Mouse (Mus musculus) spleen, adult 2 months (tissue): ENCODE data around the gene Ryr2. TPM values are rescaled to one million over a fixed set of nuclear protein-coding genes. Genes with fewer than 3 reads are reported as not detected.

Experiments used
- DNase-seq, 2 experiments: peaks; one replicate each; pipeline versions ENCODE4 v3.0.0 to v3.0.0-alpha.2; 2012 to 2021; ENCODE audit warnings: low spot score in 2 of 2, low read depth in 1 of 2
- H3K27ac ChIP-seq: fragments of 200-500 bp; 2 replicates; pipeline ENCODE4 v1.5.1; 2012; ENCODE audit warnings: low read length, inconsistent platforms; ENCODE audit not compliant: insufficient read depth
- H3K27me3 ChIP-seq: fragments of 200-500 bp; 2 replicates; pipeline ENCODE4 v1.6.1; 2012; ENCODE audit warnings: mild to moderate bottlenecking, moderate library complexity, low read length, inconsistent platforms; ENCODE audit not compliant: control insufficient read depth, insufficient read depth
- H3K36me3 ChIP-seq: fragments of 200-500 bp; 2 replicates; pipeline ENCODE4 v1.6.1; 2012; ENCODE audit warnings: mild to moderate bottlenecking, low read length, inconsistent platforms; ENCODE audit not compliant: control insufficient read depth, insufficient read depth
- H3K4me1 ChIP-seq: fragments of 200-500 bp; 2 replicates; pipeline ENCODE4 v1.6.1; 2011; ENCODE audit warnings: inconsistent platforms; ENCODE audit not compliant: control insufficient read depth, insufficient read depth, insufficient read length
- H3K4me3 ChIP-seq: fragments of 200-500 bp; 2 replicates; pipeline ENCODE4 v1.5.1; 2011; ENCODE audit warnings: mild to moderate bottlenecking, inconsistent platforms; ENCODE audit not compliant: insufficient read depth, insufficient read length; ENCODE audit errors: extremely low read depth
- CTCF ChIP-seq: fragments of 200-500 bp; IDR thresholded peaks from 2 replicates; pipeline ENCODE4 v1.5.1; 2011; ENCODE audit warnings: mild to moderate bottlenecking, inconsistent platforms; ENCODE audit not compliant: insufficient read depth, insufficient read length, insufficient replicate concordance; ENCODE audit errors: extremely low read depth
- POLR2A ChIP-seq: fragments of 200-500 bp; IDR thresholded peaks from 2 replicates; pipeline ENCODE4 v1.6.1; 2011; ENCODE audit warnings: low read depth, low read length, inconsistent platforms
- WGBS: fragments of 180-500 bp; shearing (Covaris S2); methylation state at CpG from one replicate; pipeline ENCODE4 v1.1.7; 2018; 5-methylcytosine and 5-hydroxymethylcytosine counted together
- polyA plus RNA-seq: library from polyadenylated mRNA; depleted of rRNA; stranded (reverse); fragments of >200 nt; gene quantifications from 2 replicates; pipeline ENCODE4 v1.2.3, GENCODE M21; 2012

Gene Ryr2
- polyA plus RNA-seq, 1 experiment, result 0.27 TPM

GRCm38 (mm10) chr13:11978997-11979396, 127.7 kb downstream of the Ryr2 start:
- Histone ChIP-seq H3K4me3 (no peak overlapping the region), H3K27ac (no peak overlapping the region), H3K4me1 (no peaks in the 10 kb centered on the region), H3K27me3 (no peaks in the 10 kb centered on the region), H3K36me3 (no peaks in the 10 kb centered on the region)
- no peak for DNase-seq
- TF ChIP-seq POLR2A, result no peak
- TF ChIP-seq CTCF, result no peak

- no peak for DNase-seq
- Histone ChIP-seq H3K27ac (no peak overlapping the region), H3K4me1 (no peaks in the 10 kb centered on the region), H3K4me3 (no peak overlapping the region), H3K27me3 (no peaks in the 10 kb centered on the region), H3K36me3 (no peaks in the 10 kb centered on the region)
- TF ChIP-seq POLR2A, result no peak
- TF ChIP-seq CTCF, result no peak
- 68% methylated on average over 2 of the region's 2 CpGs for WGBS
Measured at GRCm38 (mm10) chr13:11978359-11978758, 128.4 kb downstream of the Ryr2 start.

GRCm38 (mm10) chr13:11977606-11978005, 129.1 kb downstream of the Ryr2 start:
- Histone ChIP-seq H3K36me3 (no peaks in the 10 kb centered on the region), H3K27me3 (no peaks in the 10 kb centered on the region), H3K27ac (no peak overlapping the region), H3K4me1 (no peaks in the 10 kb centered on the region), H3K4me3 (no peak overlapping the region)
- 91% methylated on average over 4 of the region's 4 CpGs for WGBS
- no peak for TF ChIP-seq CTCF
- no peak for TF ChIP-seq POLR2A
- DNase-seq, result no peak

GRCm38 (mm10) chr13:11964391-11964790, 142.4 kb downstream of the Ryr2 start:
- H3K36me3 ChIP-seq, result no peaks in the 10 kb centered on the region
- H3K4me1 ChIP-seq, result no peaks in the 10 kb centered on the region
- no peak for TF ChIP-seq CTCF
- TF ChIP-seq POLR2A, result no peak
- no peak overlapping the region for H3K4me3 ChIP-seq
- DNase-seq, result no peak
- H3K27ac ChIP-seq, result no peak overlapping the region
- no peaks in the 10 kb centered on the region for H3K27me3 ChIP-seq

- Histone ChIP-seq H3K36me3 (no peaks in the 10 kb centered on the region), H3K27me3 (no peaks in the 10 kb centered on the region), H3K4me3 (no peak overlapping the region), H3K27ac (no peak overlapping the region), H3K4me1 (no peaks in the 10 kb centered on the region)
- DNase-seq, result no peak
- TF ChIP-seq POLR2A, result no peak
- TF ChIP-seq CTCF, result no peak
Measured at GRCm38 (mm10) chr13:11959488-11960174, 147.1 kb downstream of the Ryr2 start.

- peak overlapping the region; percentile 4; the same call in 1 of the 2 replicates for H3K27ac ChIP-seq
- TF ChIP-seq POLR2A (no peak), CTCF (no peak)
- no peaks in the 10 kb centered on the region for H3K36me3 ChIP-seq
- DNase-seq, result no peak
- whole genome bisulfite sequencing, result 40% methylated on average over 3 of the region's 3 CpGs
- no peak overlapping the region for H3K4me3 ChIP-seq
- no peaks in the 10 kb centered on the region for H3K4me1 ChIP-seq
- no peaks in the 10 kb centered on the region for H3K27me3 ChIP-seq
Measured at GRCm38 (mm10) chr13:11958854-11959253, 147.9 kb downstream of the Ryr2 start.

- no peaks in the 10 kb centered on the region for H3K27me3 ChIP-seq
- no peak overlapping the region for H3K27ac ChIP-seq
- H3K4me3 ChIP-seq, result no peak overlapping the region
- 64% methylated on average over 4 of the region's 4 CpGs for WGBS
- H3K36me3 ChIP-seq, result no peaks in the 10 kb centered on the region
- TF ChIP-seq CTCF (no peak), POLR2A (no peak)
- DNase-seq, result no peak
- H3K4me1 ChIP-seq, result no peaks in the 10 kb centered on the region
Measured at GRCm38 (mm10) chr13:11958271-11958670, 148.5 kb downstream of the Ryr2 start.
